Mouse (Mus musculus) cerebellum, postnatal 25 days (tissue): ENCODE data around the gene Rbfox1.

Source experiments
- DNase-seq, 2 experiments: peaks; one replicate each; pipeline ENCODE4 v3.0.0; 2021; ENCODE audit warnings: mixed read lengths in 2 of 2

Gene Rbfox1

DNA sequence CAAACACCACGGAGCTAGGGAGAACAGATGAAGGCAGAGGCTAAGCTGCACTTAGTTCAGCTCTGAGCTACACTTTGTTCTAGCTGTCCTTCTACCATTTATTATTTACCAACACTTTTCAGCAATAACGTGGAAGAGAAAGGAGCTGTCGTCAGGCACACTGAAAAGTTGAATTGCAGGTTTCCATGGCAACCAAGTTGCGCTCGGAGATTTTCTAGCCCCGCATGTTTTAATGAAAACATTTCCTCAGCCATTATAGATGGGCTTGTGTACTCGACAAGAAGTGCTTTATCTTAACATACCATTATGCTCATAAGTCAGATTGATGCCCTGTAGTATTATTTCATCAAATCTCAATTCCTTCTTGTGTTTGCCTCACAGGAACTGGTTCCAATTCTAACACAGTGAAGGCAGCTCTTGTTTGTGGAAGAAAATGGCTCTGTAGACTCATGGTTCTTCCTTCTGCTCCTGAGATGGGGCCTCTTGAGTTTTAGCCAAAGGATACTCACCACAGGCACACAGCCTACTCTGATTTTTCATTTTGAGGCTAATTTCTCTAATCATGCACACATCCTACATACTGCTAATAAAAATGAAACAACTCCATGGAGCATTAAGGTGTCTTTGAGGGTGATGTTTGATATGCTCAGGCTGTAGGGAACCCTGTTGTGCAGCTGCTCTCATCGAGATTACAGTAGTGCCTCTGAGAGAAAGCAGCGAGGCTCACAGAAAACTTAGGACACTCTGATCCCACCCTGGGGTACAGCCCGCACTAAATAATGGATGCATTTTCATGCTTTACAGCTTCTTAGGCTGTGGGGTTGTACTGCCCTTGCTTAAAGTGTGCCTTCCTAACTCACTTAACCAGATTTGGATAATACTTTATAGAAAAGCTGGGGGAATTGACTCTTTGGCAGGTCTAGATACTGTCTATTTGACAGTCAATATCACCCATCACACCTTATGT lies 107.2 kb downstream of the Rbfox1 start:
- no peak for DNase-seq

DNA sequence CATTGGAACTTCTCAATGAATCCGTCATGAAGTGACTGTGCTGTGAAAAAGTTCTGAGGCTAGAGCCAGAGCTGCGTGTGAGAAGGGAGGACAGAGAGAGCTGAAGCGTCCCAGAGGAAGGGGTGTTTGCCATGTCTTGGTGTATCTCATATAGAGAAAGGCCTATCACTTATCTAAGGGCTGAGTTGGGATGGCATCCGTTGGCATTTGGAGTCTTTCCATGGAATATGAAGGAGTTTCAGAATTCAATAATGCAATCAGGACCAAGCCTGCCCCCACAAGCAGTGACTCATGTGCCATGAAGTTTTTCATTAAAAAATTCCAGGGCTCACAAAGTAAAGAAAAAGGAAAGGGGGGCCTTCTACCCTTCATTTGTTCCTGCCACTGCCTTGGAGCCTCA lies 112.0 kb downstream of the Rbfox1 start:
- DNase-seq, result no peak

DNA sequence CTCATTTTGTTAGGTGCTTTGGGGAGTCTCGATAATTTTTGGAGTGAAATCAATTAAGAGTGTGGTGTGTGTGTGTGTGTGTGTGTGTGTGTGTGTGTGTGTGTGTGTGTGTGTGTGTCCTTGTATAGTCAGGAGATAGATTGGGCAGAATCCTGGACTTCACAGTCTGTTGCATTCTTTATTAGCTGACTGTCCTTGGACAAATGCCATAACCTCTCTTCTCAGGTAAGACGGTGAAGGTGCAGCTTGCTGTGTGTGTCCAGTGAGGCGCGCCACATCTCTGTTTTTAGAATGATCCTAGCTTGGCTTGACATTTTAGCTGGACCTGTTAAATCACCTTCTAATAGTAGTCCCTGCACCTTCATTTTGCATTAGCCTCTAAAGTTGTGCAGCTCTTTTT lies 112.5 kb downstream of the Rbfox1 start:
- peak in 1 of 2 experiments; percentile 20 for DNase-seq

DNA sequence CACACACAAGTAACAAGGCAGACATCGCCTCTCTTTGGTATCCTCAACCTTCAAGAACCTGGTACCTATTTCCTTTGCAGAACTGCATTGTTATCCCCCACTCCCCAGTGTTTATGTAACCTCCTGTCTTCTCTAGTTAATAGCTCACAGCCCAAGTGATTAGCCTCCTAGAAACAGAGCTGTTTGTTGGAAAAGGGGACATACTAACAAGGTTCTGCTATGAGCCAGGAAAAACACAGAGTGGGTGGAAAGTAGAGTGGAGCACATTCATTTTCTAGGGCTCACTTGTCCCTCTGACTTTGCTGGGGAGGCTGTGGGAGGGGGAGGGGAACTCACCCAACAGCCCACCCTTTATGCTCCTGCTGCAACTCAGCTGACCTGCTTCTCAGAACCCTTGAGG lies 114.9 kb downstream of the Rbfox1 start:
- no peak for DNase-seq

DNA sequence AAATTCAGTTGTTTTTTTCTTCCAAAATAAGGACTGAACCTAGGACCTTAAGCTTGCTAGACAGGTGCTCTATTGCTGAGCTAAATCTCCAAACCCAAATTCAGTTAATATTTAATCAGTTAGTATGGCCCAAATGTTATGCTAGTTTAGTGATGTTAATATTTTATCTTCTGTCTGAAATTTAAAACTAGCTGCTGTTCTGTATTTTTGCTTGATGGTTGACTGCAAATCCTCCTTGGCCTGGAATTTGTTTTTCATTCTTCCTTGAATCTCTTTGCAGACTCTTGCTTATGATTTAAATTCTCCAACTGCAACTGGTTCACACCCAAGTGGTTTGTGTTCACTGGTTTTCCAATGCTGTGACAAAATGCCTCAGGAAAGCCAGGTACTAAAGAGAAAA lies 121.8 kb downstream of the Rbfox1 start:
- DNase-seq, result no peak

DNA sequence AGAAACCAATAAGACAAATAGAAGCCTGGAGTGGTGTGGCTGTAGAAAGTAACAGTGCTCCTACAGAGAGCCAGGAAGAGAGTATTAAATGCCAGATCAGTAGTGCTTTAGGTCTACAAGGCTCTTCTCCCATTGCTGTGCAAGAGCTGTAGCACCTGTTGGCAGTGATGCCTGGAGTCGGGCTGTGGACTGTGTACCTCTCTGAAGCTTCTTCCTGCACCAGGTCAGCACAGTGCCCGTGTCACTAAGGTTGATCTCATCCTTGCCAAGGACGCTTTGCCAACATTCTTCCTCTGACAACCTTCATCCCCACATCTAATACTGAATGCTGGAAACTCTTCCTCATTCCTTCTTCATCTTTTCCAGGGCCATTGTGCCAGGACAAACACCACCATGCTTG lies 127.7 kb downstream of the Rbfox1 start:
- DNase-seq, result no peak

DNA sequence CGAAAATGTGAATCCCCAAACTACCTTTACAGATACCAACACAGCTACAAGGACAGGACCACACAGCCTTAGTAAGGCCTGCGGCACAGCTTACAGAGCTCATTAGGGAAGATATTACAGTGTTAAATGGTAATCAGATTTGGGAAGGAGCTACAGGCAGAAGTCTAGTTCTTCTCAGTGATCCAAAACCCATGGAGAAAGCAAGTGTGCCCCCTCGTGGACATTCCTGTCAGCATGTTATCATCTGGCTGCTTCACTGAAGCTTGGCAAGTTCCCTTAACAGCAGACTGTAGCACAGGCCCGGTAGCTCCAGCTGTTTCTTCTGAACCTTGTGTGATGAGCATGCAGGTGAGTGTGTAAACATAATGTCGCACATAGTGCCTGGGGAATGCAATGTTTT lies 133.5 kb downstream of the Rbfox1 start:
- peak; percentile 91 to 95 for DNase-seq

DNA sequence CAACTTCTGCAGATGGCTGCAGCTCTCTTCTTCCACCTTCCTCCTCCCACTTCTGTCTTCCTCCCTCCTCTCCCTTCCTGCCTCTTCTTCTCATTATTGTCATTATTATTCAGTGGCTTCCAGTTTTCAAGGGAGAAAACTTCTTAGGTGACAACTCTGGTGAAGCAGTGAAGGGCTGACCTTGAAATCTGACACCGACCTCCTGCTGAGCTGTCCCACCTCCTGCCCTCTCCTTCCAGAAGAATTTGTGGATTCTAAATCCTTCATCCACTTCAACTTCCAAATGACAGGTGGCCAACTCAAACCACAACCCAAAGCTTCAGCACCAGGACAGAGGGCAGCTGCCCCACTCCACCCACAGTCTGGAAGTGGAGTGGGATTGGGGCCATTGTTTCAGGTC lies 134.2 kb downstream of the Rbfox1 start:
- no peak for DNase-seq

DNA sequence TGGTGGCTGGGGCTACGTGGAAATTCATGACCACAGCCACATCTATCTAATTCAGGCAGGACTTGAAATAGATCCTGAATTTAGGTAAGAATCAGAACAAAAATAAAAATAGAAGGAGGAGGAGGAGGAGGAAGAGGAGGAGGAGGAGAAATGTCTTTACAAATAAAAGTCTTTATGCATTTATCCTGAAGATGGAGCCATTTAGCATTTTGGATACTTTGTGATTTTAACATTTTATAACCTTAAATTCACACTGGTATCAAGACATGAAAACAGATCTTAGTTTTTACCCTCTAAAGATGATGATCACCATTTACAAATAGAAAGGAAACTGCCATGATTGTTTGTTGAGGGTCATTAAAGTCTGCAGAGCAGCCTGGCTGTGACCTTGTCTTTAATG lies 146.1 kb downstream of the Rbfox1 start:
- DNase-seq, result no peak

DNA sequence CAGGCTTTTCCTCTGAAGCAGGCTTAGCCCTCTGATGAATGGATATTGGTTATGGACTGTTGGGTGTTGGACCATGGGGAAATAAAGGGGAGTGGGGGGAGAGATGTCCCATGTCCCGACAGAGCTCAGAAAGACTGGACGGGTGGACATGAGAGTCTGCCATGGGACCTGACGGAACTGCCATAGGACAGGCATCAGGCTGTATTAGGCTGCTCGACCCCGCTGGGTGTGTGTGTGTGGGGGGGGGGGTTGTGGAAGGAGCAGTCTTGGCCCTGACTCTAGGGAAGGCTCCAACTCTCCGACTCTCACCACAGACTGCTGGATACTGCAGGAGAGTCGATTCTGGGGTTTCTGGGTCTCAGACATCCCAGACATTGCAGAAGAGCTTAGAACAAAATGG lies 147.4 kb downstream of the Rbfox1 start:
- DNase-seq, result no peak

DNA sequence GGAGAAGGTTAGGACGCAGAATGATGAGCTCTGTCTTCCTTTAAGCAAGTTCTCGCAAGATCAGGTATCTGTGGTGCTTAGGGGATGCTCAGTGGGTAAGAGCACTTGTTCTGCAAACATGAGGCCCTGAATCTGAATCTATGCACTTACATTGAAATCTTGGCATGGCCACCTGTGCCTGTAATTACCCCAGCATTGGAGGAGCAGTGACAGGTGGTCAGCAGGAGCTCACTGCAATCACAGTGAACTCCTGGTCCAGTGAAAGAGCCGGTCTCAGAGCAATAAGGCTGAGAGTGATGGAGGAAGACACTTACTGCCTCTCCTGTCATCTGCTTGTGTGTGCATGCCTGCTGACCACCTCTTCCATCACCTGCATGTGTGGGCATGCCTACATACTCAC lies 149.7 kb downstream of the Rbfox1 start:
- DNase-seq, result peak; percentile 46 to 50

DNA sequence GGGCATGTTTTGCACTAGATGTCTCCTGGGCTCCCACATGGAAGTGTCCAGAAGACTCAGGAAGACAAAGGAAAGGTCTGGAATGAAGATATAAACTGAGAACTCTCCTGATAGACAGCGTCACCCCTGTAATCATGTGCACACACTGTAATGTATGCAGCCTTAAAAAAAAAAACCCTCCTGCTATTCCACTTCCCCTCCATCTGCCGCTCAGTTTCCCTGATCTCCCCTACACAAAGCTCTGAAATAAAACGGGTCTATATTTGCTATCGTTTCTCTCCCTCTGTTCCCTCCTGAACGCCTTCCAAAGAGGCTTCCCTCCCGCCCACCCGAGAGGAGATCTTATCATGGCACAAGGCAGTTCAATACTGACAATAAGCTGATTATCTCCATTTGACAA lies 151.9 kb downstream of the Rbfox1 start:
- no peak for DNase-seq

DNA sequence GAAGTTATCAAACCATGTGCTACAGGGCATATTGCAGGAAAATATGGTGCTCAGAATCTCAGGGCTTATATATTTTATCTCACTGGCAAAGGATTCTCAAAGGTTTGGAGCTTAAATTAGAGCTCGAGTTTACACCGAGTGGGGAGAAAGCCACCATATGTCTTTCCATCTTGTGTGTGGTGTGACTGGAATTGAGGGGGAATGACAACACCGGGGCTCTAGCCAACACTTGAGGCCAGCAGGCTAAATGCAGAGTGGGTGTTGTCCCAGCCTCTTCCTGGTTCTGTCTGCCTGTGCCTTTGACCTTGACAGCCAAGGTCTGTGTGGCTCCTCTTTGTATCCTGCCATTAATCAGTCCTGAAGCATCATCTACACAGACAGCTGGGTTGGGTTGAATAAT lies 157.6 kb downstream of the Rbfox1 start:
- no peak for DNase-seq

DNA sequence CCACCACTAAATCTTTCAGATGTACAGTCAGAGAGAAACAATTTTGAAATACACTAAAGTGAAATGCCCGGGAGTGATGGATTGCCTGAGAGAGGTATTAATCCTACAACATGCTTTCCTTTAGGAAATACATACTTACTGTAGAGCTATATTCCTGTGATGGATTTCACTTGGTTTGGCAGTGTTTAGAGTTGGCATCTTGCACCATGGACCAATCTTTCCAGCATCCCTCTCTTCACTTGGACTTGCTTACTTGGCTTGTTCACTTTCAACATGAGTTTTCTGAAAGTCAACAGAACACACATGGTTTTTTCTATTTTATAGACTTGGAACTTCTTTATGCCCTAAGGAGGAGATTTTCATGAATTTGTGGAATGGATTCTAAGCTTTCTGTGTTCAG lies 163.4 kb downstream of the Rbfox1 start:
- DNase-seq, result no peak

DNA sequence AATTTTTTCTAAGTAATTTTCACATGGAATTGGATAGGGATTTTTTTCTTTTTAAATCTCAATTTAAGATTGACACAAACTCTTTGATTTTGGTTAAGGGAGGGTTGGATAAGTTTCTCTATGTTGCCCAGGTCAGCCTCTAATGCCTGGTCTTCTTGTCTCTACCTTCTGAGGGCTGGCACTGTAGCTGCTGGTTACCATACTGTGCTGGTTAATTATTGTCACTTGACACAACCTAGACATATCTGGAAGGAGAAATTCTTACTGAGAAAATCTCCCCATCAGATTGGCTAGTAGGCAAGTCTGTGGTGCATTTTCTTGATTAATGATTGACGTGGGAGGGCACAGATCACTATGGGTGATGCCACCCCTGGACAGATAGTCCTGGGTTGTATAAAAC lies 177.3 kb downstream of the Rbfox1 start:
- DNase-seq, result no peak

DNA sequence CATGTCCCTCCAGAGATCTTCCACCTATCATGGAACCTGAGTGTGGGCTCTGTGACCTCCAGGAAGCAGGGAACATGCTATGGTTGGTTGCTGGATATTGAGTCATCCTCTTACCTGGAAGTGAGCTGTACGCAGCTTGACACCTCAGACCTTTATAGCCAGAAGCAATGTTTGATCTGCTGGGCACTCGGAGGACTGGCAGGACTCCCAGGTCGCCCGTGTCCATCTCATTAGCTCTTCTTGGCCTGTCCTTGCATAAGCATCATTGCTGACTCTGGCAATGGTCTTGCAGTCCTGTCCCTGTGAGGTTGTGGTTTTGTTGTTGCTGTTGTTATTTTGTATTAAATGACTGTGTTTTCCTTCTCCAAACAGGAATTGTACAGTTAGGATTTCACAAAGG lies 180.3 kb downstream of the Rbfox1 start:
- DNase-seq, result peak; percentile 66 to 77

DNA sequence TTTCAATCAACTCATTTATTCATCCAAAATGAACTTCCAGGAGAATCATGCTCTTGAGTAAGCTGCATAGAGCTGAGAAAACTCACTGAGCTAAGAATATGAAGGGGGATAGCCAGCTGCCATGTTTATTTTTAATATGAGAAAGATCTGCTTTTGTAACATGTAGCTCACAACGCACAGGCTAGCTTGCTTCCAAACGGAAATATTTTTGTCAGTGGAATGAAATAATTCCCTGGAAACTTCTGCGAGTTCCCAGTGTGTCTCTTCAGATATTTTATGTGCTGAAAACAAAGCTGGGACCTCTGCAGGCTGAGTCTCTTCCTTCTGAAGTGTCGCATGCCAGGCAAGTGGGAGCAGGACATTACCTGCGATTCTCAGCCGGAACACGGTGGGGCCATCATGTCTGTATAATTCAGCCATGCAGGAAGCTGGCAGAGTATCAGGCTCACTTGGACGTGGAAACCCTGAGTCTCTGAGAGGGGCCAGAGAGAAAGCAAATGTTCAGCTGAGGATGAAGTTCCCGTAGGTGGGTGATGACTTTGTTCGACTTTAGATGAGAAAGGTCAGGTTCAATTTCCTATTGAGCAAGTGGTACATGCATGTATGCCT lies 190.4 kb downstream of the Rbfox1 start:
- peak; percentile 52 to 62 for DNase-seq

DNA sequence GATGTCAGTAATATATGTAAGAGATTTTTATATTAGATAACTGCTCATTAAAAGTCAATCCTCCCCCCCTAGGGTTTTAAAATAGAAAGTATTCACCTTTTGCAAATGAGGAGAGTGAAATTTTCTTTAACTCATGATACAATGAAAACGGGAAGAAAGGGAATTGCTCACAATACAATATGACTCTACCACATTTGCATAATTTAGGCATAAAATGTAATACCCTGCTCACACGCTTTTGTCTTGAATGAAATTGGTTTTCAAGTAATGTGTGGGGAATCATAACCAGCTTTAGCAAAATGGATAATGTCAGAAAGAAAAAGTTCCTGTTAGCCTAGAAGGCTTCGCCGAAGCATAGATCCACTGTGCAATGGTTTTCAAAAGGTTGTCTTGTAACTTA lies 193.9 kb downstream of the Rbfox1 start:
- no peak for DNase-seq

DNA sequence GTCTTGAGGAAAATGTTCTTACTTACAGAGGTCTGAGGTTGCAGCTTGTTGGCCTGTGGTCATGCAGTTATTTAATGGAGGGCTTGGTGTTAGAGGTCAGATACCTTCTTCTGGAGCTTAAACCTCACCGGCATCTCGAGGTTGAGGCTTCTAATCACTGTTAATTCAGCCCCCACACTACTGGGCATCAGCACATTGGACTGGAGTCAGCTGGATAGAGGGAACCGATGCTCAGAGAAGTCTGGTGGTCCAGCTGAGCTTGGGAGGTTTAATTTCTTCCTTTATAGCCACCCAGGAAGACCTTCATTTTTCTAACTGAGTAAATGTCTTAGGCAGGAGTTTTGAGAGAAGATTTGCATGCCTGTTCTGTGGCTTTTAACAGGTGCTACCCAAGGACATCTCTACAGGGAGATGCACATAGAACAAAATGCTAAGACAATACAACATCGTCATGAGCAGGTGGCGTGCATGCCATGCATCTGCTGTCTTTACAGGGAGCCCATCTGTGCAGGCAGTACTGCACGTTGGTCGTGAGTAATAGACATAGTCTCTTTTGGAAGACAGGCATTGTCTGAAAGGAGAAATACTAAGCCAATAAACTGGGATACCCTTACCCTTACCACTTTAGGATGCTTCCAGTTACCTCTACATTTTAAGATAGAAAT lies 199.7 kb downstream of the Rbfox1 start:
- peak; percentile 81 to 84 for DNase-seq

DNA sequence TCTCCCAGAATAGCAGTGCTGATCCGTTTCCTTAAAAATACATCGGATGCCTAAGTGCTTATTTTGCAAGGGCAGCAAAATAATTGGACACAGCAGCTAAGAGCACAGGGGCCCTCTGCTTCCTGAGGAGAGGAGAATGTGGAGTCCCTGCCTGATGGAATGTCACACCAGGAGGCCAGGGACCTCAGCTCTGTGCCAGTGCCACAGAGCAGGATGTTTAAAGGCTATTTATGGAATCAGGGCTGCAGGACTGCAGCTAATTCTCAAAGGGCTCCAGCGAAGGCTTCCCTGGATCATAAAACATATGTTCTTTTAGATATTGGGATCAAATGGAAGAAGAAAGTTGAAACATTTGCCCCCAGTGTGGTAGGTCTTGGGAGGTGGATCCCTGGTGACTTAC lies 201.0 kb downstream of the Rbfox1 start:
- peak; percentile 77 to 78 for DNase-seq

DNA sequence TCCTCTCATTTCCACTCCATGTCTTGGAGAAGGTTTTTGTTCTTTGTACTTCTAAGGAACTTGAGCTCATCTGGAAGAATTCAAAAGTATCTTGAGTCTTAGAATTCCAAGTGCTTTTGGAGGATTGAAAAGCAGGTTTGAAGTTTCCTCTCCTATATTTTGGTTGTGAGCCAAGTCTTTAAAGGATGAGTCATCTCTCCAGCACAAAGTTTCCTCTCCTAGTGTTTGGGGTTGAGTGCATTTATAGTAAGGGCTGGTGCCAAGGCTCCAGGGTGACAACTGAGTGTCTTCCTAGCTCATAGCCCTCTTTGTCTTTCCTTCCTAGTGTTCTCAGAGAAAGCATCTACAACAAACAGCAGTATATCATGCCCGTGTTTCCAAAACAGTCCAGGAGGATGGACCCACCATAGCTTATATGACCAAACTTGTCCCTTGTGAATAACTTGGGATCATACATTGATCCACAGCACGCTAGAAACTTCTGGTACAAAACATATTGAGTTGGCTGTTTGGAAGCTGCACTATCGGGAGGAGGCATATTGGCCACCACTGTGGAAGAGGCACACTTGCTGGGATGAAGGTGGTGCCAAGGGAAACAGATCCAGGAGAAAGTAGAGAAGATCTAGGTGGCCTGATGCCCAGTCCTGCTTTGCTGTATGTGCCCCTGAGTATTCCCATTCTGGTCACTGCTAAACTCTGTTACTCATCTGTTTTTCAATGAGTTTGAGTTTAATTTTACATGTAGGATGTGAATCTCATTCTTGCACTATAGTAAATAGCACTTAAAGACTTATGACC lies 206.4 kb downstream of the Rbfox1 start:
- peak; percentile 42 to 57 for DNase-seq

DNA sequence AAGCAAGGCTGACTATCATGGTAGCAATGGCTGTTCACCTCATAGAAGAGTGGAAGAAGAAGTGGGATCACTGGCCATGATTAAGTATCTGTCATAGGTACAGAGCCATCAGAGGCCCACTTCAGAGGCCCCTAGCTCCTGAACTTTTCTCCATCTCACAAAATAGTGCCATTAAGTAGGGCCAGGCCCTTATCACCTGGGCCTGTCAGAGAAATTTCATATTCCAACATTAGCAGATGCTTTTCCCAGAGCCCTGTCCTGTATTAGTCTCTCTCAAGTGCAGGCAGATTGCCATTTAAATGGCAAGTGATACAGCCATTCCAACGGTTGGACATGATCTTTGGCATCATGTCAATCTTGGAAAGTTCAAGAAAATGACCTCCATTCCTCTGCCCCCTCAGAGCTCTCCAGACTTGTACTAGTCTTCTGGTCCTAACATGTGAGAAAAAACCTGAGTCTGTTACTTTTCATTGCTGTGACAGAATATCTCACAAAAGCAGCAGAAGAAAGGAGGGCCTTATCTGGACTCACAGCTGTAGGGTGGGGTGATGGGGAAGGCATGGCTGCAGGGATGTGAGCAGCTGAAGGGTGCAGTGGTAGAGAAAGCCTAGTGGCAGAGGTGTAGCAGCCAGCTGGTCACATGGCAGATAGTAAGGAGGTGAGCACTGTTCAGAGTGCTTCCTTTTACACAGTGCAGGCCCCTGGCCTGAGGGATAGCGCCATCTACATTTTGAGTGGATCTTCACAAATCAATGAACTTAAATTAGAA lies 210.6 kb downstream of the Rbfox1 start:
- DNase-seq, result no peak
